Mouse (Mus musculus): ENCODE measurements at regions not wholly inside any gene's neighbourhood (a gene's known extent, or its start where the extent isn't known, plus 50 kb on each side); places are given as distances from the start of the nearest gene placed in this dataset.

GRCm38 (mm10) chr8:49946919-49947612, 1103.3 kb upstream of the Tenm3 start:
- 25% methylated on average over 5 of the region's 5 CpGs for WGBS (ENCODE audit: insufficient replicate concordance)
- no peak overlapping the region for H3K4me2 ChIP-seq
- ATAC-seq (ENCODE audit: insufficient read depth): peak; percentile 66

GRCm38 (mm10) chr8:49932124-49932523, 1088.4 kb upstream of the Tenm3 start:
- Histone ChIP-seq H3K36me3 (replicated peaks) (no peaks in the 10 kb centered on the region), H3K4me3 (replicated peaks) (no peak overlapping the region), H3K4me2 (no peak overlapping the region), H3K27me3 (no peaks in the 10 kb centered on the region), H3K27ac (replicated peaks) (no peak overlapping the region), H3K9me3 (replicated peaks) (no peaks in the 10 kb centered on the region), H3K9ac (no peak overlapping the region), H3K4me1 (replicated peaks) (no peaks in the 10 kb centered on the region)
- ATAC-seq (ENCODE audit: insufficient read depth): peak; percentile 65; the same call in 1 of the 2 replicates
- 61% methylated on average over 6 of the region's 6 CpGs for WGBS (ENCODE audit: insufficient replicate concordance)

More at GRCm38 (mm10) chr8:49946919-49947612, 1103.3 kb upstream of the Tenm3 start:
- no peaks in the 10 kb centered on the region for H3K4me1 ChIP-seq (replicated peaks)
- H3K4me3 ChIP-seq (replicated peaks): no peak overlapping the region
- no peak overlapping the region for H3K9ac ChIP-seq
- no peak overlapping the region for H3K27ac ChIP-seq (replicated peaks)
- no peaks in the 10 kb centered on the region for H3K9me3 ChIP-seq (replicated peaks)
- H3K27me3 ChIP-seq: no peaks in the 10 kb centered on the region
- no peaks in the 10 kb centered on the region for H3K36me3 ChIP-seq (replicated peaks)

- no peak for ATAC-seq (ENCODE audit: insufficient read depth)
- 45% methylated on average over 9 of the region's 9 CpGs for WGBS (ENCODE audit: insufficient replicate concordance)
- Histone ChIP-seq H3K27me3 (no peaks in the 10 kb centered on the region), H3K27ac (replicated peaks) (no peak overlapping the region), H3K4me1 (replicated peaks) (no peaks in the 10 kb centered on the region), H3K4me2 (no peak overlapping the region), H3K9me3 (replicated peaks) (no peaks in the 10 kb centered on the region), H3K9ac (no peak overlapping the region), H3K36me3 (replicated peaks) (no peaks in the 10 kb centered on the region), H3K4me3 (replicated peaks) (no peak overlapping the region)
Observed at GRCm38 (mm10) chr8:49926402-49927172, 1082.8 kb upstream of the Tenm3 start.

GRCm38 (mm10) chr8:49905099-49905498, 1061.3 kb upstream of the Tenm3 start:
- H3K27me3 ChIP-seq: no peaks in the 10 kb centered on the region
- H3K9ac ChIP-seq: no peak overlapping the region
- no peaks in the 10 kb centered on the region for H3K4me1 ChIP-seq (replicated peaks)
- H3K9me3 ChIP-seq (replicated peaks): no peaks in the 10 kb centered on the region
- H3K36me3 ChIP-seq (replicated peaks): no peaks in the 10 kb centered on the region
- ATAC-seq (ENCODE audit: insufficient read depth): no peak
- H3K4me3 ChIP-seq (replicated peaks): no peak overlapping the region
- no peak overlapping the region for H3K27ac ChIP-seq (replicated peaks)
- H3K4me2 ChIP-seq: no peak overlapping the region

- Histone ChIP-seq H3K9me3 (replicated peaks) (no peaks in the 10 kb centered on the region), H3K36me3 (replicated peaks) (no peaks in the 10 kb centered on the region), H3K4me1 (replicated peaks) (no peaks in the 10 kb centered on the region), H3K27me3 (no peaks in the 10 kb centered on the region), H3K4me3 (replicated peaks) (no peak overlapping the region), H3K27ac (replicated peaks) (no peak overlapping the region), H3K9ac (no peak overlapping the region), H3K4me2 (no peak overlapping the region)
- 63% methylated on average over 6 of the region's 6 CpGs for WGBS (ENCODE audit: insufficient replicate concordance)
- ATAC-seq (ENCODE audit: insufficient read depth): no peak
Observed at GRCm38 (mm10) chr8:49902032-49902431, 1058.3 kb upstream of the Tenm3 start.

- Histone ChIP-seq H3K4me2 (no peak overlapping the region), H3K4me1 (replicated peaks) (no peaks in the 10 kb centered on the region), H3K36me3 (replicated peaks) (no peaks in the 10 kb centered on the region), H3K27ac (replicated peaks) (no peak overlapping the region), H3K27me3 (no peaks in the 10 kb centered on the region), H3K9me3 (replicated peaks) (no peaks in the 10 kb centered on the region), H3K4me3 (replicated peaks) (no peak overlapping the region), H3K9ac (no peak overlapping the region)
- ATAC-seq (ENCODE audit: insufficient read depth): no peak
- 69% methylated on average over 9 of the region's 9 CpGs for WGBS (ENCODE audit: insufficient replicate concordance)
Observed at GRCm38 (mm10) chr8:49901601-49902000, 1057.8 kb upstream of the Tenm3 start.
